Mouse (Mus musculus) thymus, postnatal 36 days (tissue): ENCODE measurements around the gene Pkd1l3.

Experiments used
- DNase-seq, 2 experiments: peaks; one replicate each; pipeline ENCODE4 v3.0.0; 2022; ENCODE audit warnings: mixed read lengths in 2 of 2

The Pkd1l3 gene

GRCm38 (mm10) chr8:109632498-109632897 lies 18.2 kb downstream of the Pkd1l3 start:
- no peak for DNase-seq

- no peak for DNase-seq
Measured at GRCm38 (mm10) chr8:109635146-109635545, 20.8 kb downstream of the Pkd1l3 start.

- no peak for DNase-seq
Measured at GRCm38 (mm10) chr8:109638851-109639250, 24.5 kb downstream of the Pkd1l3 start.

- no peak for DNase-seq
Measured at GRCm38 (mm10) chr8:109640410-109640809, 26.1 kb downstream of the Pkd1l3 start.

- DNase-seq, result no peak
Measured at GRCm38 (mm10) chr8:109641236-109641635, 26.9 kb downstream of the Pkd1l3 start.

- no peak for DNase-seq
Measured at GRCm38 (mm10) chr8:109647331-109647730, 33.0 kb downstream of the Pkd1l3 start.

GRCm38 (mm10) chr8:109648469-109648868 lies 34.2 kb downstream of the Pkd1l3 start:
- DNase-seq, result no peak

- DNase-seq, result no peak
Measured at GRCm38 (mm10) chr8:109650801-109651200, 36.5 kb downstream of the Pkd1l3 start.

GRCm38 (mm10) chr8:109656860-109657259 lies 42.5 kb downstream of the Pkd1l3 start:
- DNase-seq, result no peak

GRCm38 (mm10) chr8:109662328-109662727 lies 48.0 kb downstream of the Pkd1l3 start:
- DNase-seq, result no peak

GRCm38 (mm10) chr8:109666616-109667015 lies 52.3 kb downstream of the Pkd1l3 start:
- DNase-seq, result no peak

GRCm38 (mm10) chr8:109672656-109673055 lies 58.3 kb downstream of the Pkd1l3 start:
- DNase-seq, result no peak

- DNase-seq, result no peak
Measured at GRCm38 (mm10) chr8:109673596-109673995, 59.3 kb downstream of the Pkd1l3 start.

GRCm38 (mm10) chr8:109675896-109676643 lies 61.8 kb downstream of the Pkd1l3 start:
- no peak for DNase-seq

GRCm38 (mm10) chr8:109681535-109681934 lies 67.2 kb downstream of the Pkd1l3 start:
- no peak for DNase-seq

- no peak for DNase-seq
Measured at GRCm38 (mm10) chr8:109682120-109682519, 67.8 kb downstream of the Pkd1l3 start.

- DNase-seq, result no peak
Measured at GRCm38 (mm10) chr8:109687248-109687647, 72.9 kb downstream of the Pkd1l3 start.

GRCm38 (mm10) chr8:109691769-109692168 lies 77.5 kb downstream of the Pkd1l3 start:
- DNase-seq, result no peak

GRCm38 (mm10) chr8:109692443-109693145 lies 78.3 kb downstream of the Pkd1l3 start:
- no peak for DNase-seq

GRCm38 (mm10) chr8:109693146-109693900 lies 79.0 kb downstream of the Pkd1l3 start, which contains the start of gene Ist1:
Ist1 (minus strand) TSS chr8:109693260.
- peak; percentile 98 to 99 for DNase-seq

GRCm38 (mm10) chr8:109694154-109694553 lies 79.8 kb downstream of the Pkd1l3 start:
- DNase-seq, result no peak

GRCm38 (mm10) chr8:109697754-109698153 lies 83.4 kb downstream of the Pkd1l3 start:
- no peak for DNase-seq

- DNase-seq, result no peak
Measured at GRCm38 (mm10) chr8:109698477-109698876, 84.2 kb downstream of the Pkd1l3 start.
